Mouse (Mus musculus): Measurements from ENCODE around the gene Ppa2. TPM values are rescaled to one million over a fixed set of nuclear protein-coding genes. Genes with fewer than 3 reads are reported as not detected.

Gene Ppa2
- polyA plus RNA-seq, 1 experiment, result 48.5 TPM

GRCm38 (mm10) chr3:133310809-133311179 is 884 bp downstream of the Ppa2 start:
- peak overlapping the region; percentile 73 for H3K4me3 ChIP-seq (ENCODE audit: low read depth, low read length)
- TF ChIP-seq POLR2A (IDR thresholded peaks at IDR 0.05; ENCODE audit: low read depth, low read length), result no peak
- TF ChIP-seq CTCF (IDR thresholded peaks at IDR 0.05; ENCODE audit: extremely low read depth, insufficient read length, insufficient replicate concordance, low read depth, low read length), result no peak
- no peaks in the 10 kb centered on the region for H3K27me3 ChIP-seq (ENCODE audit: control insufficient read depth, insufficient read depth, low read length)
- WGBS, result 12% methylated on average over 14 of the region's 14 CpGs
- H3K27ac ChIP-seq (ENCODE audit: insufficient read depth, low read depth, low read length), result peak overlapping the region; percentile 77
- H3K4me1 ChIP-seq (ENCODE audit: control insufficient read depth, insufficient read depth, insufficient read length, low read length), result peaks cover 8% of the 10 kb centered on the region
- no peaks in the 10 kb centered on the region for H3K36me3 ChIP-seq (ENCODE audit: control insufficient read depth, insufficient read depth, low read length)

GRCm38 (mm10) chr3:133312331-133312730 is 2.4 kb downstream of the Ppa2 start:
- Histone ChIP-seq H3K27me3 (ENCODE audit: control insufficient read depth, insufficient read depth, low read length) (no peaks in the 10 kb centered on the region), H3K27ac (ENCODE audit: insufficient read depth, low read depth, low read length) (peak overlapping the region; percentile 2; the same call in 1 of the 2 replicates), H3K4me3 (ENCODE audit: low read depth, low read length) (no peak overlapping the region), H3K36me3 (ENCODE audit: control insufficient read depth, insufficient read depth, low read length) (no peaks in the 10 kb centered on the region), H3K4me1 (ENCODE audit: control insufficient read depth, insufficient read depth, insufficient read length, low read length) (peaks cover 8% of the 10 kb centered on the region)
- 47% methylated on average over 3 of the region's 3 CpGs for WGBS
- TF ChIP-seq CTCF (IDR thresholded peaks at IDR 0.05; ENCODE audit: extremely low read depth, insufficient read length, insufficient replicate concordance, low read depth, low read length) (no peak), POLR2A (IDR thresholded peaks at IDR 0.05; ENCODE audit: low read depth, low read length) (no peak)

GRCm38 (mm10) chr3:133312850-133313249 is 2.9 kb downstream of the Ppa2 start:
- Histone ChIP-seq H3K27ac (ENCODE audit: insufficient read depth, low read depth, low read length) (no peak overlapping the region), H3K4me3 (ENCODE audit: low read depth, low read length) (no peak overlapping the region), H3K27me3 (ENCODE audit: control insufficient read depth, insufficient read depth, low read length) (no peaks in the 10 kb centered on the region), H3K36me3 (ENCODE audit: control insufficient read depth, insufficient read depth, low read length) (no peaks in the 10 kb centered on the region), H3K4me1 (ENCODE audit: control insufficient read depth, insufficient read depth, insufficient read length, low read length) (peaks cover 8% of the 10 kb centered on the region)
- 56% methylated on average over 6 of the region's 6 CpGs for WGBS
- TF ChIP-seq POLR2A (IDR thresholded peaks at IDR 0.05; ENCODE audit: low read depth, low read length), result no peak
- no peak for TF ChIP-seq CTCF (IDR thresholded peaks at IDR 0.05; ENCODE audit: extremely low read depth, insufficient read length, insufficient replicate concordance, low read depth, low read length)

- H3K36me3 ChIP-seq (ENCODE audit: control insufficient read depth, insufficient read depth, low read length), result no peaks in the 10 kb centered on the region
- H3K27me3 ChIP-seq (ENCODE audit: control insufficient read depth, insufficient read depth, low read length), result no peaks in the 10 kb centered on the region
- TF ChIP-seq POLR2A (IDR thresholded peaks at IDR 0.05; ENCODE audit: low read depth, low read length) (no peak), CTCF (IDR thresholded peaks at IDR 0.05; ENCODE audit: extremely low read depth, insufficient read length, insufficient replicate concordance, low read depth, low read length) (no peak)
- H3K4me3 ChIP-seq (ENCODE audit: low read depth, low read length), result no peak overlapping the region
- peaks cover 8% of the 10 kb centered on the region for H3K4me1 ChIP-seq (ENCODE audit: control insufficient read depth, insufficient read depth, insufficient read length, low read length)
- 82% methylated on average over 3 of the region's 3 CpGs for WGBS
- no peak overlapping the region for H3K27ac ChIP-seq (ENCODE audit: insufficient read depth, low read depth, low read length)
Measured at GRCm38 (mm10) chr3:133313491-133314199, 3.7 kb downstream of the Ppa2 start.

- Histone ChIP-seq H3K27ac (ENCODE audit: insufficient read depth, low read depth, low read length) (no peak overlapping the region), H3K36me3 (ENCODE audit: control insufficient read depth, insufficient read depth, low read length) (no peaks in the 10 kb centered on the region), H3K4me3 (ENCODE audit: low read depth, low read length) (no peak overlapping the region), H3K4me1 (ENCODE audit: control insufficient read depth, insufficient read depth, insufficient read length, low read length) (peaks cover 8% of the 10 kb centered on the region), H3K27me3 (ENCODE audit: control insufficient read depth, insufficient read depth, low read length) (no peaks in the 10 kb centered on the region)
- TF ChIP-seq POLR2A (IDR thresholded peaks at IDR 0.05; ENCODE audit: low read depth, low read length) (no peak), CTCF (IDR thresholded peaks at IDR 0.05; ENCODE audit: extremely low read depth, insufficient read length, insufficient replicate concordance, low read depth, low read length) (peak; percentile 91; the same call in 1 of the 2 replicates)
- 40% methylated on average over 6 of the region's 6 CpGs for WGBS
Measured at GRCm38 (mm10) chr3:133314475-133314874, 4.6 kb downstream of the Ppa2 start.

GRCm38 (mm10) chr3:133315011-133315410 is 5.1 kb downstream of the Ppa2 start:
- WGBS, result 97% methylated on average over 14 of the region's 14 CpGs
- H3K27me3 ChIP-seq (ENCODE audit: control insufficient read depth, insufficient read depth, low read length), result no peaks in the 10 kb centered on the region
- TF ChIP-seq CTCF (IDR thresholded peaks at IDR 0.05; ENCODE audit: extremely low read depth, insufficient read length, insufficient replicate concordance, low read depth, low read length), result no peak
- no peak for TF ChIP-seq POLR2A (IDR thresholded peaks at IDR 0.05; ENCODE audit: low read depth, low read length)
- H3K4me3 ChIP-seq (ENCODE audit: low read depth, low read length), result no peak overlapping the region
- H3K4me1 ChIP-seq (ENCODE audit: control insufficient read depth, insufficient read depth, insufficient read length, low read length), result peaks cover 8% of the 10 kb centered on the region
- H3K27ac ChIP-seq (ENCODE audit: insufficient read depth, low read depth, low read length), result no peak overlapping the region
- no peaks in the 10 kb centered on the region for H3K36me3 ChIP-seq (ENCODE audit: control insufficient read depth, insufficient read depth, low read length)

GRCm38 (mm10) chr3:133315647-133316046 is 5.7 kb downstream of the Ppa2 start:
- H3K4me3 ChIP-seq (ENCODE audit: low read depth, low read length), result no peak overlapping the region
- H3K27me3 ChIP-seq (ENCODE audit: control insufficient read depth, insufficient read depth, low read length), result no peaks in the 10 kb centered on the region
- 90% methylated on average over 8 of the region's 8 CpGs for WGBS
- TF ChIP-seq CTCF (IDR thresholded peaks at IDR 0.05; ENCODE audit: extremely low read depth, insufficient read length, insufficient replicate concordance, low read depth, low read length) (no peak), POLR2A (IDR thresholded peaks at IDR 0.05; ENCODE audit: low read depth, low read length) (no peak)
- H3K36me3 ChIP-seq (ENCODE audit: control insufficient read depth, insufficient read depth, low read length), result no peaks in the 10 kb centered on the region
- no peak overlapping the region for H3K27ac ChIP-seq (ENCODE audit: insufficient read depth, low read depth, low read length)
- H3K4me1 ChIP-seq (ENCODE audit: control insufficient read depth, insufficient read depth, insufficient read length, low read length), result peaks cover 11% of the 10 kb centered on the region

All from small intestine, adult 2 months (tissue).